Mouse (Mus musculus): Measurements from ENCODE around the gene Itpk1.

The Itpk1 gene

DNA sequence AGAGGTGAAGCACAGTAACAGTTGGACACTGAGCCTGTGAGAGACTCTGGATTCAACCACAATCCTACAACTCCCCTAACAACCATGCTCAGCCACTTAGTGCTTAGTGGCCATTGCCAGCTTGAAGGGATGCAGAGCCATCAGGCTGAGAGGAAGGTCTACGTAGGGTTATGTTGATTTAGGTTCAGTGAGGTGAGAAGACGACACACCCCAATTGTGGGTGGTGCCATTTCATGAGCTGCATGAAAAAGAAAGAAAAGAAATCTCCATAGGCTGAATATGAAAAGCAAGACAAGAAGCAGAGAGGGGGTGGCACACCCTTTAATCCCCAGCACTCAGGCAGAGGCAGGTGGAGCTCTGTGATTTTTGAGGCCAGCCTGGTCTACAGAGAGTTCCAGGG, 9.4 kb upstream of the Itpk1 start:
- DNase-seq (ENCODE audit: low read depth, low spot score), result no peak

DNA sequence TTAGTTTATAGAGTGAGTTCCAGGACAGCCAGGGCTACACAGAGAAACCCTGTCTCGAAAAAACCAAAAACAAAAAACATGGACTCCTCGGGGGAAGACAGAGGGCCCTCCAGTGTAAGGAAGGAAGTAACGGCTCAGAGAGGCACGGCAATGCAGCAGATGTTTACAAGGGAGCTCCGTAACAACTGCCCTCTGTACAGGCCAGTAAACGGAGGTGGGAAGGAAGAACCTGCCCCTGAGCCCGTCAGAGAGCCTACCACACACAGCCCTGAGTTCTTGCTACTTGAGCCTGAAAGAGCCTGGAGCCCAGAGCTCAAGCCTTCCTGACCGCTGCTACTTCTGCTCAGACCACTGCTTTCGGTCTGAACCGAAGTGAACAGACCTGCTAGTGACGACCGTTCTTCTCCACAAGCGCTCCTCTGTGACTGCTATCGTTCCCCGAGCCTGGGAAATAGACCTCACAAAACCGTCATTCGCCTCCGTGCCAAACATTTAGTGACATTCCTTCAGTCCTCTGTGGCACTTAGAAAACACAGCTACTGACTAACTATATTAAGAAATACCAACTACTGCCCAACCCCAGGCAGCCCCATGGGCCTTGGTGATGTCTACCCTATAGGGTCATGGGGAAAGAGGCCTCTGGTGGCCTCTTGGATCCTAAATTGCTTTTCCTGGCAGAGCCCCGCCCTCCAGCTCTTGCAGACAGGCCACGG, 8.6 kb upstream of the Itpk1 start:
- no peak for DNase-seq (ENCODE audit: low read depth, low spot score)

DNA sequence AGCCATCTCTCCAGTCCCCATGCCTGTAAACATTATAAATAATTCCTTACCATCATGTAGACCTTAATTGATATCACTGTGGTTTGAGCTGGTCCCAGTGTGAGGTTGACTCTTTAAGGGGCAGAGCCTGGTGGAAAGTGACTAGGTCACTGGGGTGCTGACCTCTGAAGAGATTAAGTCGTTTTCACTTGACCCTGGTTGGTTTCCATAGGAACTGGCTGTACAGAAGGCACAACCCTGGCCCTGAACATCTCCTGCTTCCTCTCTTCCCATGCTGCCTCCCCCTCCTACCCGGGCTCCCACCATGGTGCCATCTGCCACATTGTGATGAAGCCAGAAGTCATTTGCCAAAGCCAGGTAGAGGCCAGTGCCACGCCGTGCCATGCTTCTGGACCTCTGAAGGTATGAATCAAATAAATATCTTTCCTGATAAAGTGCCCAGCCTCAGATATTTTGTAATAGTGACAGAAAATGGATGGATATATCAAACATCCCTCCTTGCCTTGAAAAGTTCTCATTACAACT, 6.2 kb upstream of the Itpk1 start:
- DNase-seq (ENCODE audit: low read depth, low spot score), result no peak

- no peak for DNase-seq (ENCODE audit: low read depth, low spot score)
Observed at GRCm38 (mm10) chr12:102709896-102710295, 5.2 kb upstream of the Itpk1 start.

DNA sequence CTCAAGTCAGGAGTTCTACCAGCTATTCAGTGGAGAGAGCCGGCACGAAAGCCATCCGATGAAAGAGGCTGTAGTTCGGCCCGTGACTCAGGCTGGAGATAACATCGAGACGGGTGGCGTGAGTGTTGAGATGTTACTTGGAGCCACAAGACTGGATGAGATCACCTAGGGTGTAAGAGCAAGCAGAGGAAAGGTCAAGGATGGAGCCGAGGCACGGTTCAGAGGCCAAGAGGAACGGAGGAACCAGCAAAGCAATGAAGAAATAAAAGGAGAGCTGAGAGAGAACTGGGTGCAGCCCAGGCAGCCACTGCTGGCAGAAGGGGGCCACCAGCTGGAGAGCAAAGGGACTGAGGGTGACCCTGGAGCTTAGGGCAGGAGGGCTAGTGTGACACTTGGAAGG, 3.5 kb upstream of the Itpk1 start:
- DNase-seq (ENCODE audit: low read depth, low spot score), result no peak

- no peak for DNase-seq (ENCODE audit: low read depth, low spot score)
Observed at GRCm38 (mm10) chr12:102706833-102707463, 2.2 kb upstream of the Itpk1 start.

DNA sequence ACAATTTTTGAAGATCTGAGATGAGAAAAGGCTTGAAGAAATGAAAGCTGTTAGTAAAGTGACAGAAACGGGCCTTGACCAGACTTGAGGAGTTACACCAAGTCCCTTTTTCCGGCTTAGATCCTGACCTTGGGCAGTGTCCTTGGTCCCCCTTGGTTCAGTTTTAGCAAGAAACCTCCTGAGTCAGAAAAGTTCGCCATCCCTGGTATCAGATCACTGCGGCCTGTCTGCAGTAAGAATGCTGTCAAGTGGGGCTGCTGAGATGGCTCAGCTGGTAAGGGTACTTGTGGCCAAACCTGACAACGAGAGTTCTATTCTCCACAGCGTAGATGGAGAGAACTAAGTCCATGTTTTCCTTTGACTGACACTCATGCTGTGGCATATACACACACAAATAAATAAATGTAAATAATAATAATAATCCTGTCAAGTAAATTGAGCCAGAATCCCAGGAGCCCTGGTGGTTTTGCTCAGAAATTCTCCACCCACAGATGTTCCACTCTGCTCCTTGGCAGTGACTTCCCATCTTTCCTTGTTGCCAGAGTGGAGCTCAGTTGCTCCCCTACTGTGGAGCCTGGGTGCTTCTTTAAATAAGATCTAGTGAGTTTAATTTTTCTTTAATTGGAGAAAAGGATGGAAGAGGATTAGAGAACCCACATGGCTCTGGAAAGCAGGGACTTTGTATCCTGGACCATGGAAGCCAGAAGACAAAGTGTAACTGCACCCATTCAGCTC, 1.3 kb upstream of the Itpk1 start:
- no peak for DNase-seq (ENCODE audit: low read depth, low spot score)

GRCm38 (mm10) chr12:102705216-102705871, 614 bp upstream of the Itpk1 start:
- DNase-seq (ENCODE audit: low read depth, low spot score), result peak; percentile 62

- DNase-seq (ENCODE audit: low read depth, low spot score), result no peak
Observed at GRCm38 (mm10) chr12:102703921-102704408, 765 bp downstream of the Itpk1 start.

DNA sequence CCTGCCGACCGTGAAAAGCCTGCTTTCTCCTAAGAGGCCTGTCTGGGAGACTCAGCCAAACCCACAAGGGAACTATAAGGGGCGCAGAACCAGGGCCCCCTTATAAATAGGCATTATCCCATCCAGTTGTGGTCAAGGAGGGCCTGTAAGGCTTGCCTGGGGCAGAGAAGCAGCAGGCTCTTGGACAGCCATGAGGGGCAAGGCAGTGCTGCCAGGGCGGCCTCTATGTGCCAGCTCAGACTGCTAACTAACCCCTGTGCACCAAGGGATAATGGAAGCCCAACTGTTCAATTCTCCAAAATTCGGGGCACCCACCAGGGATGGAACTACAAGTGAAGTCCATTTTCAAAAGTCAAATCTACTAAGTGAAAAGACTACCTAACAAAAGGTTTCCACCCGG, 1.3 kb downstream of the Itpk1 start:
- no peak for DNase-seq (ENCODE audit: low read depth, low spot score)

- no peak for DNase-seq (ENCODE audit: low read depth, low spot score)
Observed at GRCm38 (mm10) chr12:102703111-102703412, 1.7 kb downstream of the Itpk1 start.

DNA sequence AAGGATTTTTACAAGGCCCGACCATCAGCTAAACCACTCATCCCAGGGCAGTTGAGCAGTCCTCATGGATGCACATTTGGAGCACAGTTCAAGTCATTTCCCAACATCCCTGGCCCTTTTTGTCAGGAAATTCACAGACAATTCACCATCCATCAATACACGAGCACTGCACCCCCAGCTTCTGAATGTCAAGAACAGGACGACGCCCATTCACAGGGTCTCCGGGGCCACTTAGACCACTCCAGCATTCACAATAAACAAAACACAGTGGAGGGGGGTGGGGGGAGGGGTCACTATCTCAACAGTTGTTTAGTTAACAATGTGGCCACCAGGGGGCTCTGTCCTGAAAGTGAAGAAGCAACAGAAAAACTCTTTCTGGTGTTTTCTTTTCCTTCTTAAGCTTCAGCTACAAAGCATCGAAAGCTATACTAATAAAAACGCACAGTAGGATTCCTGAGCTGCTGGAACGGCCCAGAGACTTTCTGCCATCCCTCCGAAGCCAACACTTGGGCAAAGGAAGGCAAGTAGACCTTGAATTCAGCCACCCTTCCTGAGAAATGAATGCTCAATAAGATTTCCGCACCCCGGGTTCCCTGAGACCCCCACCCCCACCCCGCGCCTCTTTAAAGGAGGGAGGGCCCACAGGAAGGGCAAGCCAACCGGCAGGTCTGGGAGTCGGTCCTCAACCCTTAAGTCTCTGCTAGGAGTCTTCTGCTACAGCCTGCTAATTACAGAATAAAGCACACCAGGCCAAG, 2.2 kb downstream of the Itpk1 start:
- peak; percentile 71 for DNase-seq (ENCODE audit: low read depth, low spot score)

DNA sequence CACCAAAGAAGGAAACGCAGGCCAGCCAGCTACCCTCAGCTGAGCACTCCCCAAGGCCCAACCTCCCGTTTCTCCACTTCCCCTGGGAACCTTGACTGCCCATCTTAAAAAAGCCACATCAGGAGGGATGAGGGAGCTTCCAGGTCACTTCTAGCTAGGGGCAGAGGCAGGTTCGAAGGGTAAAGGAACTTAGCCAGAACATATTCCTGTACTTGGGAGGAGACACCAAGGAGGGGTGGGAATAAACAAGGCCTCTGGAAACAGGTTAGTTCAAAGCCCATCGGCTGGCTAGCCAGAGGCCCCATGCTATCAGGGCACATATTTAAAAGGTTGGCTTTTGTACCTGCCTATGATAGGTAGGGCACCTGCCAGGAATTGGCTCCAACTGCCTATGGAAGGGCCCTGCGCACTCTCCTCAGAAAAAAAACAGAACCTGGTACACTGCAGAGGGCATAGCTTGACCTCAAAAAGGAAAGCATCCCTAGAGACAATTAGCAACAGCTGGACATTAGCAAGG, 3.0 kb downstream of the Itpk1 start:
- DNase-seq (ENCODE audit: low read depth, low spot score), result no peak

- DNase-seq (ENCODE audit: low read depth, low spot score), result no peak
Observed at GRCm38 (mm10) chr12:102700453-102700852, 4.3 kb downstream of the Itpk1 start.

DNA sequence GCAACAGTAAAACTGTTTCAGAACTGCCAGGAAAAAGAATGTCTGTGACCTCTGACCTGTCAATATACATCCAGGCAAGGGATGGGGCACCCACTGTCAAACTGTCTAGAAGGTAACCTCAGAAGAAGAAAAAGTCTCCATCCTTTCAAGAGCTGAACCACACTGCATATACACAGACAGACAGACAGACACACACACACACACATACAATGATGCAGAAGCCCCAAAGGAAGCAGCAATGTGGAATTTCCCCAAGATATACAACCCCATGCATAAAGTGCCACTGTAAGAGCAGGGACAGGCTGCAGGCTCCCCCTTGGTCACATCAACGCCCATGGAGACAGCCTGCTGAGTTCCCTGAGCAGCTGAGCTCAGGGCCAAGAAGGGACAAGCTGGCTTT, 5.6 kb downstream of the Itpk1 start:
- no peak for DNase-seq (ENCODE audit: low read depth, low spot score)

DNA sequence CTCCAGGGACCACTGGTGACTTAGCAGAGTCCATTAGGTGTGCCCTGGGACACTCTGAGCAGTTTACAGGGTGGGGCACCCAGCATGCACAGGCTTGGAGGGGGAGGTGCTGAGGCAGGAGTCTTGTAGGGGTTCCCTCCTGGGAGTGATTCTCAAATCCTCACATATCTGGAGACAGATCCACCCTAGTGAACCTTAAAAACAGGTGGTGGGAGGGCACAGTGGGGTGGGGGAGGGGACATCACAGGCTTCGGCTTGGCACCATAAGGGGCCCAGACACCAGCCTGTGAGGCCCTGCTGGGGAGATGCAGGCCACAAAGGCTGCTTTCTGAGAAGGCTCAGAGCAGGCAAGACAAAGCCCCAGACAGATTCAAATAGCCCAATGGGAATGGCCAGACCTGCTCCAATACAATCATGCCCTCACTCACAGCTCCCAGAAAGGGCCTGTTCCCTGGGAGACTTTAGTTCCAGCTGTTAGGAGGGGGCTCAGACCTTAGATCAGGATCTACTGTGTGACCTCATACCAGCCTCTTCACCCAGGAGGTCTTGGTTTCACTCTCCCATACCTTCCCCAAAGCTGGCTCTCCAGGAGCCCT, 6.5 kb downstream of the Itpk1 start:
- DNase-seq (ENCODE audit: low read depth, low spot score), result no peak

GRCm38 (mm10) chr12:102697381-102697780, 7.3 kb downstream of the Itpk1 start:
- DNase-seq (ENCODE audit: low read depth, low spot score), result no peak

DNA sequence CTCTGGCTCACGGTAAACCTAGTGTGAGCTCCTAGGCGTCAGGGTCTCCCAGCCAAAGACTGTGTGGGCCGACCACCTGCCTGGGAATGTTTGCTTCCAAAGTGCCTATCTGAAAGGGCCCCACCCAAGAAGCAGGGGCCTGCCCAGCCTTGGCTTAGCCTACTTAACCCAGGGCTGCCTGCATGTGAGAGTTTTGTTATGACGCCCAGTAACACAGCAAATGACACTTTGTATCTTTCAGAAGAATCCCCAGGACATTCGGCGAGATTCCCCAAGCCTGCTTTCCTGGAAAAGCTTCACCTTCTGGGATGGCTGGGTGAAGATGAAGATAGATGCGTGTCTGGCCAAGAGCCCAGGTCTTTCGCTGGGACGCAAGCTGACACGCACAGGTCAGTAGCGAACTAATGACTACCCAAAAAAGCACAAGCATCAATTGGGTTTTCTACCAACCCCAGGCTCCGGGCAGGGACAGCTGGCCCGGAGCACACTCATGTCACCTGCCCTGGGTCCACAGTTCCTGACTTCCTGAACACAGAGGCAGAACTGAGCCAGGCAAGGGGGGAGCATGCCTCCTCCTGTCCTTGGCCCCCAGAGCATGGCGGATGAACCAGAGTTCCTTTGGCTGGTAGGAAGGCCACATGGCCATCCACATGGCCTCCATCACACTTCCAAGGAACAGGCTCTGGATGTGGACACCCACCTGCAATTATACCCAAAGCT, 7.9 kb downstream of the Itpk1 start:
- no peak for DNase-seq (ENCODE audit: low read depth, low spot score)

DNA sequence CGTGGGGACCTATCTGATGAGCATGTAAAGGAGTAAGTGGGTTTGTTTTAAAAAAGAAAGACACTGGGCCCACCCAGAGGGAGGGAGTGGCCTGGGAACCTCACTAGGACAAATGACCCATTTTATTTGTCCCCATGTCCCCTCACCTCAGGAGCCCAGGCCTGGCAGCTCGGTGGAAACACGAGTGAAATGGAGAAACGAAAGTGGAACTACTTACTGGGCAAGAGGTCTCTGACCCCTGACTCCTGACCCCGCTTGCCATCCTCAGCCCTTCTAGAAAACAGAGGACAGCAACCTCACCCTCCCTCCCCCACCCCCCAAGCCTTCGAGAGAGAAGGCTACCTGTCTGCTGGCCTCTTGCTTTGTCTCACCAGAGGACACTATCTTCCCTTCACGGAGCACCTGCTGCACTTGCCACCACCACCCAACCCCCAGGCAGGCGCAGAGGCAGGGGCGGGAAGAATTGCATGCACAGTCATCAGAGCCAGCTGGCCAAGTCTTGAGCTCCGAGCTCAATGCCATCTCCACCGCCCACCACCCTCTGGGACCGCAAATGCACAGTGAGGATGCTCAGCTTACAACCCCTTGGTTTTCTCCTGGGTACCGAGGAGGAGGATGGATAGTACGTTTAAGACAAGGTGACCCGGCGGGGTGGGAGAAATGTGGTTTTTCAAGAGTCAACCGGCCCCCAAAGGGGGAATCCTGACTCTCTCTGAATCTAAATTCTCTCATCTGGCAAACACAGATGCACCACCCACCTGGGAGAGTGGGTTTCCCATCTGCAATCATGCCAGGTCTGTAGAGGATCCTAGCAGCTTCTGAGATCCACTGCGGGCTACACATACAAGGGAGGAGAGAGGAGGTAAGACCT, 9.1 kb downstream of the Itpk1 start:
- no peak for DNase-seq (ENCODE audit: low read depth, low spot score)
